Comparison of ENCODE assay signal across 8 mouse cellular contexts in the genomic region with DNA sequence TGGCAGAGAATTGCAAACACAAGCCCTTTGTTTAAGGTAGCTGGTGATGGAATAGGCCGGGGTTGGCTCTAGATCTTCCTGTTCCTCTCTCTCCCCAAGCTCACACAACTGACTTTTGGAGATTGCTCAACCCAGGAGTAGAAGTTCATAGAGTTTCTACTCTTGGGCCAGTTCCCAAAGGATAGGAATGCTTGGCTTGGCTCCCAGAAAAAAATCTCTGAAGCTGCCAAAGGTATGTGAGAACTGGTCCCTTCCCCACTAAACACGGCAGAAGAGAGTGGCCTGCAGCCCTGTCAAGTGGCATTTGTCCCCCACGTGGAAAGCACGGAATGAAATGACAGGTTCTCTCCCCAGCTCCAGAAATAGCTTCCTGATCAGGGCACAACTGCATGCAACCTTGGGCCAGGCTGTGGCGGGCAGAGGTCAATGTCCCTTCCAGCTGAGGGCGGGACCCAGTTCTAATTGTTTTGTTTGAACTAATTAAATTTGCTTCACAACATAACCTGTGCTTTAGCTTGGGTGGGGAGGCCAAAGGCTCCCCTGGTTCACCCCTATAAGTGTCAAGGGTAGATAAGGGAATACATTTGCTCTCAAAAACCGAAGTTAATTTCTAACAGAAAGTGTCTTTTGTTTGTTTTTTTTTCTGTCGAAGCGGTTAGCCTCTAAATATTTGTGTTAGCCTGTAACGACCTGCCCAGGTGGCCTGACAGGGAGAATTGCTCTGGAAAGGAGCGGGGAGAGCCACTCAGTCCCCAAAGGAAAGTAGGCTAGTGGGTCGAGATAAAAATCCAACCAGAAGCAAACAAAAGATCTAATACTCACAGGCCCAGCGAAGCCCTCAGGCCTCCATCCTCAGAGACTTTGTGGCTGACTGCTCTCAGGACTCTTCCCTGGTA.
DNase-seq lines count a peak whose midpoint lies in the region; ATAC-seq lines count a peak whose summit lies in the region.

No protein-coding gene starts in this region.

- peak overlapping the region; percentile 72 for H3K27ac ChIP-seq in embryonic facial prominence, embryonic 15.5 days (replicated peaks)
- peak overlapping the region; percentile 67 for H3K27ac ChIP-seq in limb, embryonic 15.5 days

- H3K4me3 ChIP-seq in embryonic facial prominence, embryonic 15.5 days (replicated peaks), result no peak overlapping the region
- H3K4me3 ChIP-seq in limb, embryonic 15.5 days, result no peak overlapping the region

- H3K9me3 ChIP-seq in embryonic facial prominence, embryonic 15.5 days (replicated peaks), result no peaks in the 10 kb centered on the region
- no peaks in the 10 kb centered on the region for H3K9me3 ChIP-seq in limb, embryonic 15.5 days

- 26% methylated on average over 13 of the region's 13 CpGs for WGBS in embryonic facial prominence, embryonic 15.5 days
- 26% methylated on average over 13 of the region's 13 CpGs for WGBS in limb, embryonic 15.5 days

- DNase-seq in left cerebral cortex, postnatal 4 days, result peak; percentile 24
- no peak for DNase-seq in left cerebral cortex, postnatal 25 days (ENCODE audit: low spot score in 2 of 2)
- peak; percentile 70 to 79 for DNase-seq in heart, postnatal 36 days
- peak; percentile 67 for DNase-seq in ovary, postnatal 14 days (ENCODE audit: low spot score)
- no peak for DNase-seq in thymus, postnatal 14 days

- peak; percentile 25; the same call in 1 of the 2 replicates for ATAC-seq in embryonic facial prominence, embryonic 15.5 days (ENCODE audit: insufficient number of reproducible peaks, low FRiP score, low TSS enrichment, low read depth)
- ATAC-seq in limb, embryonic 15.5 days (ENCODE audit: insufficient number of reproducible peaks, low FRiP score, low TSS enrichment, low read depth), result no peak
- ATAC-seq in erythroblast, adult 5-6 weeks (replicated peaks; ENCODE audit: low FRiP score, poor library complexity, severe bottlenecking), result no peak

- intact Hi-C loops in left cerebral cortex, postnatal 4 days (cut with DNase I), result no loop called here
- intact Hi-C loops in left cerebral cortex, postnatal 25 days (cut with DNase I), result no loop called here
- intact Hi-C loops in heart, postnatal 36 days (cut with DNase I), result loop anchor here (2.0 kb wide), 1 partner anchor 39 kb away; no protein-coding TSS in a partner anchor

- H3K4me1 ChIP-seq in embryonic facial prominence, embryonic 15.5 days, result peaks cover 50% of the 10 kb centered on the region
- peaks cover 57% of the 10 kb centered on the region for H3K4me1 ChIP-seq in limb, embryonic 15.5 days

- H3K27me3 ChIP-seq in embryonic facial prominence, embryonic 15.5 days, result no peaks in the 10 kb centered on the region
- no peaks in the 10 kb centered on the region for H3K27me3 ChIP-seq in limb, embryonic 15.5 days

- H3K9ac ChIP-seq in embryonic facial prominence, embryonic 15.5 days, result no peak overlapping the region
- no peak overlapping the region for H3K9ac ChIP-seq in limb, embryonic 15.5 days

- H3K4me2 ChIP-seq in embryonic facial prominence, embryonic 15.5 days (replicated peaks), result no peak overlapping the region
- H3K4me2 ChIP-seq in limb, embryonic 15.5 days, result no peak overlapping the region

- H3K36me3 ChIP-seq in embryonic facial prominence, embryonic 15.5 days, result no peaks in the 10 kb centered on the region
- no peaks in the 10 kb centered on the region for H3K36me3 ChIP-seq in limb, embryonic 15.5 days

Comparison
In these comparisons a context has a peak if more than half of its experiments do, and no peak if none do; other contexts are left out.
1. DNase-seq: peak in left cerebral cortex, postnatal 4 days (single experiment), heart, postnatal 36 days (2 of 2) and ovary, postnatal 14 days (single experiment); none in left cerebral cortex, postnatal 25 days (0 of 2) and thymus, postnatal 14 days (single experiment).